In genomic region chr2:76285150-76285549, GRCm38 (mm10) we compare ENCODE assay signal across 18 mouse cellular contexts. TPM values are rescaled to one million over a fixed set of nuclear protein-coding genes. Genes with fewer than 3 reads are reported as not detected.
DNase-seq lines count a peak whose midpoint lies in the region; ATAC-seq and TF ChIP-seq lines count a peak whose summit lies in the region.
"Had no signal": no experiment of that assay in that cellular context is flagged by ENCODE, and none has a peak within 500 bp of the region (broad histone marks: within the 10 kb centered on the region; RNA-seq: fewer than 3 reads in every experiment).

No protein-coding gene starts in this region.

- no peaks in the 10 kb centered on the region for H3K36me3 ChIP-seq in intestine, embryonic 14.5 days (ENCODE audit: control insufficient read depth, insufficient read depth, low read length)
- H3K36me3 ChIP-seq in intestine, embryonic 16.5 days (ENCODE audit: control insufficient read depth, insufficient read depth, low read length), result no peaks in the 10 kb centered on the region
- H3K36me3 ChIP-seq in lung, embryonic 14.5 days (ENCODE audit: insufficient read depth), result no peaks in the 10 kb centered on the region
- H3K36me3 ChIP-seq: forebrain, embryonic 15.5 days; heart, embryonic 15.5 days; hindbrain, embryonic 12.5 days; lung, embryonic 15.5 days had no signal

- WGBS in intestine, embryonic 14.5 days, result 79% methylated on average over 3 of the region's 3 CpGs
- WGBS in intestine, embryonic 16.5 days, result 79% methylated on average over 3 of the region's 3 CpGs
- WGBS in lung, embryonic 14.5 days, result 76% methylated on average over 3 of the region's 3 CpGs

- peak; percentile 43 for DNase-seq in intestine, embryonic 14.5 days (ENCODE audit: low spot score)
- no peak for DNase-seq in lung, embryonic 14.5 days
- no peak for DNase-seq in lung, postnatal 10 days
- DNase-seq in ES-CJ7 (ENCODE audit: low read depth, low spot score) (peak; percentile 45), adipocyte (ENCODE audit: low spot score) (peak; percentile 22)
- DNase-seq in adrenal gland, postnatal 10 days, result no peak
- DNase-seq: cerebellum, adult 18-20 months; embryo, embryonic 11 days; gastrocnemius, postnatal 10 days; kidney, adult 9 months; right cerebral cortex, adult 18-20 months; thymus, adult 2 months had no signal

- TF ChIP-seq CTCF in lung, embryonic 14.5 days (IDR thresholded peaks at IDR 0.05; ENCODE audit: low read depth), result peak; percentile 30; the same call in 1 of the 2 replicates

- H3K4me1 ChIP-seq in intestine, embryonic 14.5 days (replicated peaks; ENCODE audit: control insufficient read depth, insufficient read depth, low read length), result no peaks in the 10 kb centered on the region
- H3K4me1 ChIP-seq in intestine, embryonic 16.5 days (ENCODE audit: control insufficient read depth, insufficient read depth, low read length), result no peaks in the 10 kb centered on the region
- H3K4me1 ChIP-seq in lung, embryonic 14.5 days (ENCODE audit: insufficient read depth), result no peaks in the 10 kb centered on the region; the same call in 1 of the 2 replicates
- H3K4me1 ChIP-seq: hindbrain, embryonic 12.5 days; lung, embryonic 15.5 days had no signal

- H3K4me3 ChIP-seq in intestine, embryonic 14.5 days (ENCODE audit: low read depth, low read length), result no peak overlapping the region
- H3K4me3 ChIP-seq in intestine, embryonic 16.5 days (ENCODE audit: low read length), result no peak overlapping the region
- H3K4me3 ChIP-seq in lung, embryonic 14.5 days (ENCODE audit: low read depth, low read length), result no peak overlapping the region
- H3K4me3 ChIP-seq: forebrain, embryonic 15.5 days; heart, embryonic 15.5 days; hindbrain, embryonic 12.5 days; lung, embryonic 15.5 days had no signal

- ATAC-seq in intestine, embryonic 14.5 days (replicated peaks; ENCODE audit: low FRiP score, low TSS enrichment, low read depth), result no peak
- no peak for ATAC-seq in intestine, embryonic 16.5 days
- ATAC-seq in lung, embryonic 14.5 days (ENCODE audit: insufficient read depth), result no peak
- ATAC-seq: forebrain, embryonic 15.5 days had no signal

- no peak overlapping the region for H3K9ac ChIP-seq in intestine, embryonic 14.5 days (ENCODE audit: low read length)
- no peak overlapping the region for H3K9ac ChIP-seq in intestine, embryonic 16.5 days (ENCODE audit: low read depth, low read length)
- H3K9ac ChIP-seq in lung, embryonic 14.5 days, result no peak overlapping the region
- H3K9ac ChIP-seq: forebrain, embryonic 15.5 days; heart, embryonic 15.5 days; hindbrain, embryonic 12.5 days; lung, embryonic 15.5 days had no signal

- H3K9me3 ChIP-seq in intestine, embryonic 14.5 days (ENCODE audit: control insufficient read depth, low read length), result no peaks in the 10 kb centered on the region
- no peaks in the 10 kb centered on the region for H3K9me3 ChIP-seq in intestine, embryonic 16.5 days (ENCODE audit: control insufficient read depth, low read length)
- no peaks in the 10 kb centered on the region for H3K9me3 ChIP-seq in lung, embryonic 14.5 days (ENCODE audit: low read depth, low read length)
- H3K9me3 ChIP-seq: forebrain, embryonic 15.5 days; heart, embryonic 15.5 days; hindbrain, embryonic 12.5 days; lung, embryonic 15.5 days had no signal

- no peak overlapping the region for H3K4me2 ChIP-seq in intestine, embryonic 14.5 days (ENCODE audit: low read length)
- H3K4me2 ChIP-seq in intestine, embryonic 16.5 days (ENCODE audit: low read depth, low read length), result no peak overlapping the region
- no peak overlapping the region for H3K4me2 ChIP-seq in lung, embryonic 14.5 days
- H3K4me2 ChIP-seq: forebrain, embryonic 15.5 days; heart, embryonic 15.5 days; hindbrain, embryonic 12.5 days; lung, embryonic 15.5 days had no signal

- no peaks in the 10 kb centered on the region for H3K27me3 ChIP-seq in intestine, embryonic 14.5 days (replicated peaks; ENCODE audit: control insufficient read depth, insufficient read depth, low read length)
- no peaks in the 10 kb centered on the region for H3K27me3 ChIP-seq in intestine, embryonic 16.5 days (replicated peaks; ENCODE audit: control insufficient read depth, insufficient read depth, low read length)
- H3K27me3 ChIP-seq in lung, embryonic 14.5 days (ENCODE audit: insufficient read depth, low read length), result no peaks in the 10 kb centered on the region
- H3K27me3 ChIP-seq: forebrain, embryonic 15.5 days; heart, embryonic 15.5 days; hindbrain, embryonic 12.5 days; lung, embryonic 15.5 days had no signal

- H3K27ac ChIP-seq in intestine, embryonic 14.5 days (ENCODE audit: low read depth), result no peak overlapping the region
- H3K27ac ChIP-seq in intestine, embryonic 16.5 days (ENCODE audit: low read length), result no peak overlapping the region
- H3K27ac ChIP-seq in lung, embryonic 14.5 days (ENCODE audit: low read depth), result no peak overlapping the region
- H3K27ac ChIP-seq: heart, embryonic 15.5 days; hindbrain, embryonic 12.5 days; lung, embryonic 15.5 days had no signal

RNA-seq across cellular contexts. Expression of gene Pde11a, which starts 53.4 kb away (rescaled TPM):
- polyA plus RNA-seq in intestine, embryonic 14.5 days (2014; fragmentation: Nextera tagmentation; extraction: Ambion mirVana), result 0.38 and 0.42 TPM in 2 replicates
- 0.23 and 0.26 TPM in 2 replicates for polyA plus RNA-seq in intestine, embryonic 16.5 days (2015; fragmentation: Nextera tagmentation; extraction: Ambion mirVana)
- 0.28 TPM in 1 of 2 replicates, not detected in the other for polyA plus RNA-seq in lung, embryonic 14.5 days (2014; fragmentation: Nextera tagmentation; extraction: Ambion mirVana)
- under 1 TPM; 0.15 to 0.61 TPM for total RNA-seq in adrenal gland, postnatal 10 days (2021)
- total RNA-seq: neutrophil, adult 5-6 weeks had no signal

Comparison
In these comparisons a context has a peak if more than half of its experiments do, and no peak if none do; other contexts are left out.
1. DNase-seq: peak in intestine, embryonic 14.5 days (single experiment), ES-CJ7 (single experiment) and adipocyte (single experiment); none in lung, embryonic 14.5 days (single experiment), lung, postnatal 10 days (single experiment) and adrenal gland, postnatal 10 days (single experiment).